Mouse (Mus musculus) spleen, postnatal 36 days (tissue): Measurements from ENCODE around the gene Gkap1.

Experiments used
- DNase-seq, 2 experiments: peaks; one replicate each; pipeline ENCODE4 v3.0.0; 2022; ENCODE audit warnings: low spot score in 2 of 2, mixed read lengths in 1 of 2

Gkap1 gene

DNA sequence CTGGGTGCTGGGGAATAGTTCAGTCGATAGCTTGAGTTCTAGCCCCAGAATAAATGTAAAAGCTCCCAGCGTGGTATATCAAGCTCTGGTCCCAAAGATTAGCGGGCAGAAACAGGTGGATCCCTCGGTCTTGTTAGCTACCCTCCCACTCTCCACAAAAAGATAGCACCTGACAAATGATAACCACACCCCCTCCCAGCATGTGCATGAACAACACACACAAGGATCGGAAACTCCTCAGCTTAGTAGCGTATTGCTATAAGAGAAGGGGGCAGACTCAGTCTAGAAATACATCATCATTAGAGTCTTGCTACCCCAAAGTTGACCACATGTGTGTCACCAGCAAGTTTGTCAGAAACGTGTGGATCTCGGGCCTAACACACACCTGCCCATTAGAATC, at the start of gene Gkap1:
Gkap1 (minus strand) TSS at position 101 of the 400 bp plus-strand sequence.
- DNase-seq, result no peak

GRCm38 (mm10) chr13:58317768-58318167, 42.3 kb upstream of the Gkap1 start:
- no peak for DNase-seq

DNA sequence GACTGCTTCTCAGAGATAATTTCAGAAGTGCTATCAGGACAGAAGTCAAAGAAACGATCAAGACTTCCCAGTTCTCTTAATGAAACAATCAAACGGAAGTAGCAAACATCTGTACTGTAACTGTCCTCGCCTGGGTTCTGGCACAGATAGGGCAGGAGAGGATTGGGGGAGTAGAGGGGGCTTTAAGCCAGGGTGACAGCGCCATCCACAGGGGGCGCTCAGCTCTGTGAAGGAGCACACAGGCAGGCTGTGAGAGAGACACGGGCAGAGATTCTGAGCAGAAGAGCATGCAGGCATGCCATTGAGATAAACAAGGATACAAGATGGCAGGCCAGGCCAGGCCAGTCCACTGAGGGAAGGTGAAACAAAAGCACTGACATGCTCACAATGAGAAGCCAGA, 39.5 kb upstream of the Gkap1 start:
- DNase-seq, result no peak

GRCm38 (mm10) chr13:58313758-58314157, 38.3 kb upstream of the Gkap1 start:
- DNase-seq, result no peak

DNA sequence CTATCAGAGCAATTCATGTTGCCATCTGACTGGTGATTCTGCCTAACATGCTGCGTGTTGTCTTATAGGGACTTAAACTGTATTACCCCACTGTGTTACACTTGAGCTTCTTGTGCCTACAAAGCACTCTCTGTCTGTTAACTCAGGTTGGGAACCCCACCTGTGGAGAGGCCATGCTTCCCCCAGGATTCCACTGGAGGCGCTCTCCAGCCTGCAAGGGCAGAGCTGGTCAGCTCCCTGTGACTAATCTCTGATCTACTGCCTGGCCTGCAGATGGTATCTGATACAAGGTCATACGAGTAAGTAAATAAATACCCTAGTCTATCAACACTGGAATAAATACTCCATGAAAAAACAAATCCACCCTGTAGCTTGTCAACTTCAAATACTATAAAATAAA, 35.9 kb upstream of the Gkap1 start:
- no peak for DNase-seq

- no peak for DNase-seq
Measured at GRCm38 (mm10) chr13:58309499-58309898, 34.0 kb upstream of the Gkap1 start.

GRCm38 (mm10) chr13:58307453-58307852, 32.0 kb upstream of the Gkap1 start:
- no peak for DNase-seq

GRCm38 (mm10) chr13:58305230-58305629, 29.7 kb upstream of the Gkap1 start:
- no peak for DNase-seq

- no peak for DNase-seq
Measured at GRCm38 (mm10) chr13:58302421-58303145, 27.1 kb upstream of the Gkap1 start.

DNA sequence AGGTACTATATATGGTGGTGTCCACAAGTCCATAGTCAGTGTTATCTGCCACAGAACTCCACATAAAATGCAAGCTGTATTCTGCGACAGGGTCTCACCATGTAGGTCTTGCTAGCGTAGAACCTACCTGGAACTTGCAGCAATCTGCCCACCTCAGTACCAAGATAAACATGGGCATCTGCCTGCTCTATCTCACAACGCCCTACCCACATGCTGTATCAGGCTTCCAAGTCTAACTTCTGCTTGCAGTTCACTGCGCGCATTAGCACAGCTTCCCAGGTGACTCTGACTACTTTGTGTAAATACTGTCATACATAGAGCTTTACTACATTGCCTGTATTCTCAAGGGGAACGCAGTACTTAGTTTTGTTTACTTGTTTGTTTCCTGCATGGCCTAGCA, 26.5 kb upstream of the Gkap1 start:
- no peak for DNase-seq

DNA sequence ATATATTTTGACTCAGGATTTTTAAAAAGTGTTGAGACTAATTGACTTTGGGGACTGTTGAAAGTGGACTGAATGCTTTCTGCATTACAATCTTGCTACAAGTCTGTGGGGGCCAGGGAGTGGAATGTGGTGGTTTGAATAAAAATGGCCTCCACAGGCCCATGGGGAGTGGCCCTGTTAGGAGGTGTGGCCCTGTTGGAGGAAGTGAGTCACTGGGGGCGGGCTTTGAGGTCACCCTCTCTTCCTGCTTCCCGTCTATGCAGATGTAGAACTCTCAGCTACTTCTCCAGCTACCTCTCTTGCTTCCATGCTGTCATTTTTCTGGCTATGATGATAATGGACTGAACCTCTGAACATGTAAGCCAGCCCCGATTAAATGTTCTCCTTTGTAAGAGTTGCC, 23.3 kb upstream of the Gkap1 start:
- DNase-seq, result no peak

DNA sequence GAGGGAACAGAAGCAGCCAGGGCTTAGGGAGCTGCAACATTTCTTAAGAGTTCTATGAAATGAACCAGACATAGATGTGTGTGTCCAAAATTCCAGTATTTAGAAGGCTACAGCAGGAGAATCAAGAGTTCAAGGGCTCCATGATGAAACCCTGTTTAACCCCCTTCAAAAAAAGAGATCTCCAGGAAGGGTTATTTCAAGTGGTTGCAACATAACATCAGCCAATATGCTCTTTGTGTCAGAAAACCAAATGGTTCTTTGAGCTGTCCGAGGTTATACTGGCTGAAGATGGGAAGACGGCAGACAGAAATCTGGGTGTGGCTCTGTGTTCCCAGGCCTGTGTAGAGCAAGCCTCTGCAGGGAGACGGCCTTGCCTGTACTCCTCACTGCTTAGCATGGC, 20.1 kb upstream of the Gkap1 start:
- DNase-seq, result no peak

- DNase-seq, result no peak
Measured at GRCm38 (mm10) chr13:58292811-58293210, 17.3 kb upstream of the Gkap1 start.

DNA sequence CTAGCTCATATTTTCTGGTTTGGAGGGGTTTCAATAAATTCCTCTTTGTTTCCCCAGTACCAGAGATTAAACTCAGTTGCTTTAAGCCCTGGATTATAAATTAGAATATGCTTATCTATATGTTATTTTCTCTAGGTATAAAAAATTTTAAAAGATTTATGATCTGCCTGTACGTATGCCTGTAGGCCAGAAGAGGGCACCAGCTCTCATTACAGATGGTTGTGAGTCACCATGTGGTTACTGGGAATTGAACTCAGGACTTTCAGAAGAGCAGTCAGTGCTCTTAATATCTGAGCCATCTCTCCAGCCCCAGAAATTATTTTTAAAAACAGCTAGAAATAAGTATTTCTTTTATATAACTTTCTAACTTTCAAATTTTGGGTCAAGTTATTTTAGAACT, 13.8 kb upstream of the Gkap1 start:
- DNase-seq, result no peak

DNA sequence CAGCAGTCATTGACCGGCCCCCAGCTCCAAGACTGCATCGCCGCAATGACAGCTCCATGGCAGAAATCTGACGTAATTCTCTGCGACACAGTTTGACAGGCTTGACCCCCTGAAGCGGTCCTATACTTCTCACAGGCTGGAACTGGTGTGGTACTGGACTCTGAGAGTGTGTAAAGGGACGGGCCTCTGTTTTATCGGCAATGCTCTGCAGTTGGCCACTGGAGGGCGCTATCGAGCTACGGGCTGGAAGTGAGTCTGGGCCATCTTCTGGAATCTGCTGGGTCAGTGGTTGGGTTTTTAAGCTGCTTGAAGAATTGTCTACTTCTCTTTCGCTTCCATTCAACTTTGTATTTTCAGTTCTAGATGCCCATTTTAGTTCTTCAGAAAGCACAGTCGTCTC, 12.3 kb upstream of the Gkap1 start:
- DNase-seq, result peak; percentile 56 to 66

GRCm38 (mm10) chr13:58283466-58283865, 8.0 kb upstream of the Gkap1 start:
- no peak for DNase-seq

GRCm38 (mm10) chr13:58281936-58282335, 6.4 kb upstream of the Gkap1 start:
- DNase-seq, result no peak

GRCm38 (mm10) chr13:58280528-58280927, 5.0 kb upstream of the Gkap1 start:
- no peak for DNase-seq

- DNase-seq, result no peak
Measured at GRCm38 (mm10) chr13:58276256-58276655, 757 bp upstream of the Gkap1 start.

GRCm38 (mm10) chr13:58275076-58275475, 423 bp downstream of the Gkap1 start:
- no peak for DNase-seq

GRCm38 (mm10) chr13:58274259-58274991, 1.1 kb downstream of the Gkap1 start:
- DNase-seq, result peak; percentile 60 to 69

GRCm38 (mm10) chr13:58273411-58274258, 1.9 kb downstream of the Gkap1 start:
- DNase-seq, result no peak
